Mouse (Mus musculus) naive thymus-derived CD4-positive, alpha-beta T cell, adult 2 months (primary cell): ENCODE measurements around the gene Ralgps1.
"Not testable (repeated sequence)": the region's sequence is repeated elsewhere in the genome, so short reads cannot be mapped to it uniquely, and the experiment has no call there.

ENCODE experiments used
- DNase-seq: peaks from one replicate; pipeline ENCODE4 v3.0.0-alpha.2; 2011; ENCODE audit warnings: low read depth

Ralgps1 gene

DNA sequence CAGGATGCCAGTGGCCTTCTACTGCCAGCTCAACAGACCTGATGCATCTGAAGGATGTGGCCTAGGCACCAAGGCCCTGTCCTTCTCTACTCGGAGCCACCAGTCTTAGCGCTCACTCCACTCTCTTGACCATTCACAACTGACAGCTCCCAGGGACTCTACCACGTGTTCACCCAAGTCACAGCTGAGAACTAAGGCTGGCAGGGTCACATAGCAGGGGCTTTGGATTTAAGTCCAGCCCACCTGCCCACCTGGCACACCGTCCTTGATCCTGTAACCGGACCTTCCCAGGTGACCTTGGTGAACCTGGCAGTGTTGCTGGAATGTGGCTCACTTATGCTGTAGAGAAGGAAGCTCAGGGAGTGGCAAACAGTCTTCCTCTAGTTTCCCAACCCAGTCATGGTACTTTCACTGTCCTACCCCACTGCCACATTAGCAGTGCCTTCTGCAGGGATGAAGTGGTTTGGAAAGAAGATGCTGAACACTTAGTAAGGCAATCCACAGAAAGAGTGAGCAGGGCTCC is 156.0 kb downstream of the Ralgps1 start:
- DNase-seq = no peak

DNA sequence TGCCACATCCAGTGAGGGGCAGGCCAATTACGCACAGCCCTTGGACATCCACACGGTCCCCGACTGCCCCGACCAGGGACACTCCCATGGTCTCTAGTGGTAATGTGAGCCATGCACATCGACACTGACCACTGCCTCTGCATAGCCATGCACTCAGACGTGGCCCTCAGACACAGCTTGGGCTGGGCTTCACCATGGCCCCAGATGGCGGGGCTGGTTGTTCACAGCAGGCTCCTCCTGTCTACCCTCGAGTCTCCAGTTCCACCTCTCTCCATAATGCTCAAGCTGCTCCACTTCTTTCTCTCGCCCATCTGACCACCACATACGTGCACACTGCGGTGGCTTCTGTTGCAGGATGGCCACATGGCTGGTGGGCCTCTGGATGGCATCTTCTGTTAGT is 160.0 kb downstream of the Ralgps1 start:
- DNase-seq = not testable (repeated sequence)

DNA sequence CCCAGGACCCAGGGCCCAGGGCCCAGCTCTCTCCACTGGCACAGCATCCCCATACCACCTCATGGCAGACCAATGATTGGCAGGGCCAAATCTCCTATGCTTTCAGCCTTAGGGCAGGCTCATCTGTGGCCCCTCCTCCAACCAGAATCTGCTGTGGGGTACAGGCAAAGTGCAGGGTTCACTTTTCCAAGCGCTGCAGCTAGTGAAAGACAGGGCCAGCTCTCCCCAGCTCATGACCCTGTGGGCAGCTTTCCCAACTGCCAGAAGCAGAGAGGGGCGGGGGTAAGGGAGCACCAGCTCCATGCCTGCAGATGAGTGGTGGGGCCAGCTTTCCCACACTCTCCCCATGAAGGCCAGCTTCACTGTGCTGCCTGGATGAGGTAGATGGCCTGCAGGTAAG is 160.4 kb downstream of the Ralgps1 start:
- DNase-seq = no peak

DNA sequence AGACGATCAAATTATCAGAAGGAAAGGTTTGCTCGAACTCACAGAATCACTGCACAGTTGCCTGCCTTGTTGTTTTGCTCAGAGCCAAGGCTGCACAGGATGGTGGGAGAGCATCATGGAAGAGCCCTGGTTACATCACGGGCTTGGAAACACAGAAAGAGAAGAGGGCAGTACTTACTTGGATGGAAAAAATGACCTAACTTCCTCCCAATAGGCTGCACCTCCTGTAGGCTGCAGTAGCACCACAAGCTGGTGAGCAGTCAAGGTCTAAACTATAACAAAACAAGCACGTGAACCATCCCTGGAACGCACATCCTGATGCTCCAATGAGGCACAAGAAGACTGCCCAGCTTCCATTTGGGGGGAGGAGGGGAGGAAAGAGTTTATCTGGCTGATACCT is 163.2 kb downstream of the Ralgps1 start:
- no peak for DNase-seq

DNA sequence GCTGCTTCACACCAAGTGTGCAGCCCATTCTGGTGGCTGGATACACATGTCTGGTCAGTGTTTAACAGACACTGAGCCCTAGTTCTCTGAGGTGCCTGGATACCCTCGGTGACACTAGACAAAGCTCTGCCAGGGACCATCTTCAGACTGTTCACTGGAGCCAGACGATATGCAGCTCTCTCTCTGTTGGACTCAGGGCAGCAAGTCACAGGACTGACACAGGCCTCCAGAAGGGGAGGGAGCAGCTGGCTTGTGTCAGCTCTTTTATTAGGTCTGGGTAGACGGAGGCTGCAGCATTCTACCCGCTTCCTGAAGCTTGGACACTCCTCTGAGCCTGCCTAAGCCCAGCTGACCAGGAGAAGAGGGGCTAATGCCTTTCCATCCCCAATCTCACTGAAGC is 164.2 kb downstream of the Ralgps1 start:
- no peak for DNase-seq

- no peak for DNase-seq
Observed at GRCm38 (mm10) chr2:33205939-33206525, 165.3 kb downstream of the Ralgps1 start.

GRCm38 (mm10) chr2:33204980-33205379 is 166.3 kb downstream of the Ralgps1 start:
- no peak for DNase-seq

GRCm38 (mm10) chr2:33203284-33203683 is 168.0 kb downstream of the Ralgps1 start:
- DNase-seq = no peak

- DNase-seq = no peak
Observed at GRCm38 (mm10) chr2:33200368-33201068, 170.8 kb downstream of the Ralgps1 start.

GRCm38 (mm10) chr2:33189976-33190375 is 181.3 kb downstream of the Ralgps1 start:
- no peak for DNase-seq

DNA sequence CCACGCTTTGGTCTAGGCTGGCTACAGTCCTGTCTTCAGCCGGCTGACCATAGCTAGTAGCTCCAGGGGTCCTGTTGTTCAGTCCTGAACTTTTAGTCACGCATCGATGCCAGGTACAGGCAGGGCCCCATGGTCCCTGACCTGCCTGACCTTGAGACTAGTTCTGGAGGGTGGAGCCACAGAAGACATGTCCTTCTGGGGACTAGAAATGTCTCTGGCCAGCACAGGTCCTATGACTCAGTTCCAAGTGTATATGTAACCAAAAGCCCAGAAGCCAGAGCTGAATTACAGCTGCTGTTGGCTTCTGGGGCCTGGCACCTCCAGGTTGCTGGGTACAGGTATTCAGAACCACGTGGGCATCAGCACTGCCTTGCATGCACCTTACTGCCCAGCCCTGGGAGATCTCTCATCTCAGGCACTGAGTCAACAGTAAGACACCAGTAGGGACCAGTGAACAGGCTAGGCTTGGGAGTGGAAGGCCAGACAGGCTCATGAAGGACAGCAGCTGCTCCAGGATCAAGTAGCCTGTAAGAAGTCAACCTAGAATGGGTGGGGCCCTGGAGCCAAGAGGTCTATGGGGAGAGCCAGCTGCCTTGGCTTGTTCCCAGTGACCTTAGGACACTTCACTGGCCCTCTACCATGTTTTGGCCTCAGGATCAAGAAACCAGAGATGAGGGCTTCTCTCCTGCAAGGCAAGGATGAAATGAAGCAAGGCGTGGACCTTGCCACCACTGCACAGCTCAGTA is 182.2 kb downstream of the Ralgps1 start:
- no peak for DNase-seq

DNA sequence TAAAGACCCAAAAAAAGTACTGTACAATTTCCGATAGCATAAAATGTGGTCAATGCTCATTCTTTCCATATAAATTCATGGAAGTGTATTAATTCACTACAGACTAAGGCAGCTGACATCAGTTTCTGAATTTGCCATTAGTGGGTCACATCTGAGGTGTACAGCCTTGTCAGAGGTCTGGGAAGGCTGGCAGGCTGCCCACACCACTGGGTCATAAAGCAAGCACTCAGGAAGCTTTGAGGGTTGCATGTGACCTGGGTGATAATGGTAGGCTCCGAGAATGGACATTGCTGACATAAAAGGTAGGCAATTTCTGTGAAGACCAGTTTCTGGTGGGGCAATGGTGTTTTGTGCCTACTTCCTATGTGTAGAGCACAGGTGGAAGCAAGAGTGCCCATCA is 183.4 kb downstream of the Ralgps1 start:
- DNase-seq = no peak

- no peak for DNase-seq
Observed at GRCm38 (mm10) chr2:33186505-33186904, 184.8 kb downstream of the Ralgps1 start.

DNA sequence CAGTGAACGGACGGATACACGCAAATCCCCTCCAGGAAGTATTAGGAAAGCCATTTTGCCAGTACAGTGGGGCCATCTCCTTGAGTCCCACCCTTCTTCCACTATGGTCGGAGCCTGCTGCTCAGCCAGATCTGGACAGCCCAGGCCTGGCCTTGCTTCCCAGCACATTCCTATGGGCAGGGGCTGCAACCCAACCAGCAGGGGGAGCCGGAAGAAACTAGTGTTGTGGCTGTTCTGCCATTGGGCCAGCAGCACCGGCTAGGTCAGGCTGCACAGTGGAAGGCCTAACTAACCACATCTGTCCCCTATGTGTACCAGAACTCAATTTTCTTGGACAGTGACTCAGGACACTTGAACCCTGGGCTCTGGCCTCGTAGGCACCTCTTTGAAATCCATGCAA is 186.0 kb downstream of the Ralgps1 start:
- DNase-seq = no peak

- DNase-seq = no peak
Observed at GRCm38 (mm10) chr2:33184641-33185040, 186.6 kb downstream of the Ralgps1 start.

GRCm38 (mm10) chr2:33183321-33183720 is 188.0 kb downstream of the Ralgps1 start:
- no peak for DNase-seq

GRCm38 (mm10) chr2:33179930-33180630 is 191.2 kb downstream of the Ralgps1 start:
- no peak for DNase-seq

DNA sequence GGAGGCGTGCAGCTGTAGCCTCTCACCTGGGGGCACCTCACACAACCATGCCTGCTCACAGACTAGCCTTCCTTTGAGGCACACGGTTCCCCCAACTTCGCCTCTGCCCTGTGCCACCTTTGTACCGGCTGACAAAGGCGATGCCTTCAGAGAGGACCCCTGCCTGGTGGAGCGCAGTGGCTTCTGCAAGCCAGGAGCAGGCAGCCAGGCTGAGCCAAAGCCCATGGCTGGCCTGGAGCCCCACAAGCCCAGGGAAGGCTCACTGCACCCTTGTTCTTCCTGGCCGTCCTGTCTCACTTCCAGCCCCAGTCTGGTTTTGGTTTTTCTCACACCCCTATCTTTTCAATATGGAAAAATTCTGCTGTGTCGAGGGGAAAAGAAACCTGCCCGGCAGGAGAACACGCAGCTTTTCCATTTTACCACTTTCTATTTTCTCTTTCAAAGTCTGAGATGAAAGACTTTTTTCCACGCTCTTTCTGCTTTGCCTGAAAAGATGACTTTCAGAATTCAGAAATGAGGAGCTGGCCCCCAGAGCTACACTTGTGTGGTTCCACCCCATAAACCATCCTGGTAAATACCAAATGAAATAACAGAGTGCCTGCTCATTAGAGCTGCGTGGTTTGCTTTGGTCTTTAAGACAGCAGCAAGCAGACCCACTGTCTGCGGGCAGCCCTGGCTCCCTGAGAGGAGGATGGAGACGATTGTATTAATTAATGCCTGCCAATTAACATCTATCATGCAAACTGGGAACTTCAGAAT is 191.9 kb downstream of the Ralgps1 start:
- no peak for DNase-seq

DNA sequence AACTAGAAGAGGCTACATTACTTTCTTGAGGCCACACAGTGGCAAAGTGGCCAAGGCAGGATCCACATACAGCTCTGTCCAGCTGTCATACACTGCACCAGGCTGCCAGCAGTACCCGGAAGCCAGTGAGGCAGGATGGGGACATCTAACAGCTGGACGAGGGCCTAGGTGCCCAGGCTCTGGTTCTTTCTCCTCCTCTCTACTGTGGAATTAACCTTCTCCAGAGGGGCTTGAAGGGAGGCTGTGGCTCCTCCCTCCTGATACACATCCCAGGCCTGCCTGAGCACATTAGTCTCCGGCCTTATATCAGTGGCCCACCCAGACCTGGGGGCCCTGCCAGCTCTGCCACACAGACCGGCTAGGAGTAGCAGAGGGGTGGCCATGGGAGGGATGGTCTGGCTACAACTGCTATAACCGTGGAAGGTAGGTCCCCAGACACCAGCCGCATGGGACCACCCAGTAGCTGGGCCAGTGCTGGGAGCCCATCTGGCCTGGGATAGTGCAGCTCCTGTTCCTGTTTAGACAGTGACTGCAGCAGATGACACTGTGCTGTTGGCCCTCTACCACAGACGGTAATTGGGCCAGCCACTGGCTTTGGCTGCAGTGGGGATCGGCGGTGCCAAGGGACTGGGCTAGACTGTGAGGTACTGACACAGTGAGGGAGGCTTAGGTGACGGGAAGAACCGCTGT is 192.9 kb downstream of the Ralgps1 start:
- no peak for DNase-seq

GRCm38 (mm10) chr2:33177443-33178242 is 193.6 kb downstream of the Ralgps1 start:
- DNase-seq = no peak
